Mouse (Mus musculus) large intestine, adult 2 months (tissue): Measurements from ENCODE around the gene Ap5z1. TPM values are rescaled to one million over a fixed set of nuclear protein-coding genes. Genes with fewer than 3 reads are reported as not detected.

ENCODE experiments used
- DNase-seq: peaks from one replicate; pipeline ENCODE4 v3.0.0-alpha.2; 2012; ENCODE audit warnings: low read depth, low spot score
- WGBS: fragments of 180-500 bp; shearing (Covaris S2); methylation state at CpG from one replicate; pipeline ENCODE4 v1.1.7; 2018; 5-methylcytosine and 5-hydroxymethylcytosine counted together
- polyA plus RNA-seq: library from polyadenylated mRNA; depleted of rRNA; stranded (reverse); fragments of >200 nt; gene quantifications from 2 replicates; pipeline ENCODE4 v1.2.3, GENCODE M21; 2012; rRNA removed

Gene Ap5z1
- polyA plus RNA-seq, 1 experiment = 23.6 TPM

- WGBS = 85% methylated on average over 3 of the region's 3 CpGs
These were observed 40.4 kb downstream of the Ap5z1 start for GRCm38 (mm10) chr5:142504175-142504574.

GRCm38 (mm10) chr5:142505695-142506423, 42.1 kb downstream of the Ap5z1 start:
- no peak for DNase-seq
- 64% methylated on average over 3 of the region's 3 CpGs for WGBS

More at GRCm38 (mm10) chr5:142504175-142504574, 40.4 kb downstream of the Ap5z1 start:
- DNase-seq = no peak

- DNase-seq = no peak
- 42% methylated on average over 15 of the region's 15 CpGs for WGBS
These were observed 45.7 kb downstream of the Ap5z1 start for GRCm38 (mm10) chr5:142509141-142510060.

- DNase-seq = no peak
- 66% methylated on average over 7 of the region's 7 CpGs for WGBS
These were observed 46.3 kb downstream of the Ap5z1 start for GRCm38 (mm10) chr5:142510061-142510414.

- WGBS = 70% methylated on average over 4 of the region's 4 CpGs
- DNase-seq = no peak
These were observed 48.4 kb downstream of the Ap5z1 start for GRCm38 (mm10) chr5:142512112-142512511.

GRCm38 (mm10) chr5:142518973-142519372, 55.2 kb downstream of the Ap5z1 start:
- no peak for DNase-seq
- WGBS = 43% methylated on average over 6 of the region's 6 CpGs

GRCm38 (mm10) chr5:142520360-142520759, 56.6 kb downstream of the Ap5z1 start:
- no peak for DNase-seq
- WGBS = 53% methylated on average over 4 of the region's 4 CpGs

GRCm38 (mm10) chr5:142521195-142521866, 57.6 kb downstream of the Ap5z1 start:
- 78% methylated on average over 11 of the region's 11 CpGs for WGBS
- DNase-seq = no peak

- DNase-seq = no peak
- WGBS = 69% methylated on average over 8 of the region's 8 CpGs
These were observed 61.1 kb downstream of the Ap5z1 start for GRCm38 (mm10) chr5:142524711-142525464.

Other genes with a start within 250 kb of the Ap5z1 start
- gene Foxk1, start 62.4 kb upstream of the Ap5z1 start, polyA plus RNA-seq = 10.4 and 13.6 TPM in 2 replicates
- gene Papolb, start 66.1 kb downstream of the Ap5z1 start, polyA plus RNA-seq = not detected in 2 replicates
- gene Radil, start 87.2 kb downstream of the Ap5z1 start, polyA plus RNA-seq = 0.57 and 0.62 TPM in 2 replicates
- 0.27 and 0.50 TPM in 2 replicates for gene Mmd2, start 144.9 kb downstream of the Ap5z1 start, polyA plus RNA-seq
- 25.1 and 39.9 TPM in 2 replicates for gene Wipi2, start 163.8 kb downstream of the Ap5z1 start, polyA plus RNA-seq
- gene Slc29a4, start 228.6 kb downstream of the Ap5z1 start, polyA plus RNA-seq = 2.2 and 3.2 TPM in 2 replicates